Mouse (Mus musculus) testis, adult 2 months (tissue): ENCODE measurements around the gene Ablim1. TPM values are rescaled to one million over a fixed set of nuclear protein-coding genes. Genes with fewer than 3 reads are reported as not detected.

ENCODE experiments used
- H3K27ac ChIP-seq: fragments of 200-500 bp; 2 replicates; pipeline ENCODE4 v1.5.1; 2012; ENCODE audit warnings: low read depth, low read length; ENCODE audit not compliant: control insufficient read depth, insufficient read depth
- H3K27me3 ChIP-seq: fragments of 200-500 bp; 2 replicates; pipeline ENCODE4 v1.6.1; 2012; ENCODE audit warnings: mild to moderate bottlenecking, low read length, moderate library complexity; ENCODE audit not compliant: control insufficient read depth, insufficient read depth
- H3K36me3 ChIP-seq: fragments of 200-500 bp; 2 replicates; pipeline ENCODE4 v1.6.1; 2012; ENCODE audit warnings: mild to moderate bottlenecking, low read length; ENCODE audit not compliant: control insufficient read depth, insufficient read depth
- H3K4me1 ChIP-seq: fragments of 200-500 bp; 2 replicates; pipeline ENCODE4 v1.6.1; 2012; ENCODE audit warnings: low read length; ENCODE audit not compliant: control insufficient read depth, insufficient read depth
- H3K4me3 ChIP-seq: fragments of 200-500 bp; 2 replicates; pipeline ENCODE4 v1.5.1; 2012; ENCODE audit warnings: low read depth, mild to moderate bottlenecking, low read length, moderate library complexity, mixed read lengths; ENCODE audit not compliant: control insufficient read depth
- CTCF ChIP-seq: fragments of 200-500 bp; IDR thresholded peaks from 2 replicates; pipeline ENCODE4 v1.5.1; 2012; ENCODE audit warnings: low read depth, mild to moderate bottlenecking, inconsistent platforms, low read length, moderate library complexity; ENCODE audit not compliant: control insufficient read depth, insufficient read depth, insufficient replicate concordance
- POLR2A ChIP-seq: fragments of 200-500 bp; IDR thresholded peaks from 2 replicates; pipeline ENCODE4 v1.6.1; 2012; ENCODE audit warnings: low read depth, mild to moderate bottlenecking, inconsistent platforms, low read length, moderate library complexity; ENCODE audit not compliant: control insufficient read depth
- polyA plus RNA-seq: library from polyadenylated mRNA; depleted of rRNA; stranded (reverse); fragments of >200 nt; gene quantifications from 2 replicates; pipeline ENCODE4 v1.2.3, GENCODE M21; 2012

Gene Ablim1
- polyA plus RNA-seq, 1 experiment = 3.0 TPM

DNA sequence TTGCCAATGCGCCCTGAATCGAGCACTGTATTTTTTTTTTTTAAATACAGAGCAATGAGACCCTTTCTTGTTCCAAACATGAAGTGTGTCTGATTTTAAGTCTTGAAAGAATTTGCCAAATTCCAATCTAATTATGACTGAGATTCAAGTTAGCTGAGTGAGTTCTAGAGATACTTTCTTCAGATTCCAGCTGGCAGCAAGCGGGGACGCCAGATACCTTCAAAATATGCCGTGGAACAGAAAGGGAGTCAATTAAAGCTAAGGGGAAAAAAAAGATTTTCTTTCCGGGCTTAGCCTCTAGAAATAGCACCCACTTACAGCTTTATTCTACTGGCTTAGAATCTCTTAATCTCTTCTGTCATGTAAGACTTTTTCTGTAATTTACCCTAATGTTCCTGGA, 77.2 kb downstream of the Ablim1 start:
- no peaks in the 10 kb centered on the region for H3K36me3 ChIP-seq
- H3K27me3 ChIP-seq = no peaks in the 10 kb centered on the region
- no peak for TF ChIP-seq CTCF
- H3K27ac ChIP-seq = no peak overlapping the region
- H3K4me1 ChIP-seq = peaks cover 2% of the 10 kb centered on the region; the same call in 1 of the 2 replicates
- H3K4me3 ChIP-seq = no peak overlapping the region

- peaks cover 2% of the 10 kb centered on the region; the same call in 1 of the 2 replicates for H3K4me1 ChIP-seq
- peak overlapping the region; percentile 52 for H3K4me3 ChIP-seq
- no peaks in the 10 kb centered on the region for H3K36me3 ChIP-seq
- no peak for TF ChIP-seq POLR2A
- TF ChIP-seq CTCF = no peak
- H3K27me3 ChIP-seq = no peaks in the 10 kb centered on the region
- no peak overlapping the region for H3K27ac ChIP-seq
These were observed 78.1 kb downstream of the Ablim1 start for GRCm38 (mm10) chr19:57236647-57237046.

DNA sequence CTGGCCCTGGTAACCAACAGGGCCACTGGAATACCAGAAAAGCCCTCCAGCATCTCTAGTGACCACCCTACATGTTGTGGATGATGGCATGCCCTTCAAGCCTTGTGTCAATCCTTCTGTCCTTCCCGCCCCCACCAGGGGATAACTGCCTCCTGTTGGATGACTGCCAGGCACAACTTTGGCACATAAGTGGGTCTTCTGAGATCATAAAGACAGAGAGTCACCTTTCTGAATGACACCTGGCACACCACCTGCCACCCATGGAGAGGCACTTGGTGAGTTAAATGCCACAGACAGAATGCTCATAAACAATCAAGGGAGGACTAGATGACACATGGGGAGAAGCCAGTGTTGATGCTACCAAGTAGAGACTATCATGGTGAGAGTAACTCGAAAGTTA, 78.8 kb downstream of the Ablim1 start:
- H3K4me3 ChIP-seq = peak overlapping the region; percentile 28
- H3K27ac ChIP-seq = no peak overlapping the region
- no peak for TF ChIP-seq CTCF
- TF ChIP-seq POLR2A = no peak
- H3K4me1 ChIP-seq = peaks cover 2% of the 10 kb centered on the region; the same call in 1 of the 2 replicates
- H3K27me3 ChIP-seq = no peaks in the 10 kb centered on the region
- no peaks in the 10 kb centered on the region for H3K36me3 ChIP-seq

GRCm38 (mm10) chr19:57230996-57231395, 83.7 kb downstream of the Ablim1 start:
- TF ChIP-seq POLR2A (no peak), CTCF (no peak)
- Histone ChIP-seq H3K4me3 (no peak overlapping the region), H3K27ac (no peak overlapping the region), H3K4me1 (no peaks in the 10 kb centered on the region), H3K27me3 (no peaks in the 10 kb centered on the region), H3K36me3 (no peaks in the 10 kb centered on the region)

DNA sequence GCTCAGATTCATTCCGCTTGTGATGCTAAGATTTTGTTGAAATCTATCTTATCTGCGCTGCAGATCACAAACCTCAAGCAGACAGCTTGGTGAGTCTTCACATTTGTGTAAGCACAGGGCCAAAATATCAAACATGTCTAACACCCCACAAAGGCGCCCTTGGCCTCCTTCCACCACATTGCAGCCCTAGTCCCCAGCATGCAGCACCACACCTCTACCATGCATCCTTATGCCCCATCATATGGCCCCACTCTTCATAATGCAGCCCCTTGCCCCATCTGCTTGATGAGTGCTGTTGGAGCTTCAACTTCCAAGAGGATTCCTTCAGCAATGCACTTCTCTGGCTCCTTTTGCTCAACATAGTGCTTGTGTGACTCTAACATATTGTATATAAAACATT, 85.6 kb downstream of the Ablim1 start:
- no peak overlapping the region for H3K27ac ChIP-seq
- H3K27me3 ChIP-seq = no peaks in the 10 kb centered on the region
- TF ChIP-seq CTCF (no peak), POLR2A (no peak)
- H3K4me3 ChIP-seq = no peak overlapping the region
- H3K36me3 ChIP-seq = no peaks in the 10 kb centered on the region
- H3K4me1 ChIP-seq = no peaks in the 10 kb centered on the region

GRCm38 (mm10) chr19:57228576-57228975, 86.1 kb downstream of the Ablim1 start:
- no peak overlapping the region for H3K27ac ChIP-seq
- H3K4me3 ChIP-seq = no peak overlapping the region
- H3K36me3 ChIP-seq = no peaks in the 10 kb centered on the region
- TF ChIP-seq POLR2A (no peak), CTCF (no peak)
- H3K27me3 ChIP-seq = no peaks in the 10 kb centered on the region
- H3K4me1 ChIP-seq = no peaks in the 10 kb centered on the region

- no peaks in the 10 kb centered on the region for H3K36me3 ChIP-seq
- H3K4me1 ChIP-seq = no peaks in the 10 kb centered on the region
- no peaks in the 10 kb centered on the region for H3K27me3 ChIP-seq
- no peak overlapping the region for H3K27ac ChIP-seq
- H3K4me3 ChIP-seq = no peak overlapping the region
- TF ChIP-seq POLR2A (no peak), CTCF (no peak)
These were observed 90.3 kb downstream of the Ablim1 start for GRCm38 (mm10) chr19:57224390-57224789.

GRCm38 (mm10) chr19:57223686-57224085, 91.0 kb downstream of the Ablim1 start:
- H3K4me1 ChIP-seq = no peaks in the 10 kb centered on the region
- no peak overlapping the region for H3K4me3 ChIP-seq
- TF ChIP-seq POLR2A (no peak), CTCF (no peak)
- no peaks in the 10 kb centered on the region for H3K36me3 ChIP-seq
- H3K27me3 ChIP-seq = no peaks in the 10 kb centered on the region
- H3K27ac ChIP-seq = no peak overlapping the region
